Mouse (Mus musculus) heart, embryonic 16.5 days (tissue): ENCODE results near the gene Ghrhr. TPM values are rescaled to one million over a fixed set of nuclear protein-coding genes. Genes with fewer than 3 reads are reported as not detected.

Experiments used
- polyA plus RNA-seq: library from polyadenylated mRNA; unstranded; fragments of >200 nt; fragmentation: Nextera tagmentation; extraction: Ambion mirVana; gene quantifications from 2 replicates; pipeline ENCODE4 v1.2.1, GENCODE M21; 2015

Ghrhr gene
- polyA plus RNA-seq, 1 experiment from 2014 or later: not detected

Other genes with a start within 250 kb of the Ghrhr start
- gene Crhr2, start 243.3 kb upstream of the Ghrhr start, polyA plus RNA-seq: 12.2 and 12.9 TPM in 2 replicates
- gene Inmt, start 201.3 kb upstream of the Ghrhr start, polyA plus RNA-seq: not detected in 2 replicates
- 7.0 and 9.1 TPM in 2 replicates for gene Mindy4, start 172.9 kb upstream of the Ghrhr start, polyA plus RNA-seq
- gene Aqp1, start 39.9 kb upstream of the Ghrhr start, polyA plus RNA-seq: 59.2 and 62.7 TPM in 2 replicates
- gene Adcyap1r1, start 75.7 kb downstream of the Ghrhr start, polyA plus RNA-seq: 2.5 and 3.0 TPM in 2 replicates